Mouse (Mus musculus): ENCODE results near the gene Prox1.

DNA sequence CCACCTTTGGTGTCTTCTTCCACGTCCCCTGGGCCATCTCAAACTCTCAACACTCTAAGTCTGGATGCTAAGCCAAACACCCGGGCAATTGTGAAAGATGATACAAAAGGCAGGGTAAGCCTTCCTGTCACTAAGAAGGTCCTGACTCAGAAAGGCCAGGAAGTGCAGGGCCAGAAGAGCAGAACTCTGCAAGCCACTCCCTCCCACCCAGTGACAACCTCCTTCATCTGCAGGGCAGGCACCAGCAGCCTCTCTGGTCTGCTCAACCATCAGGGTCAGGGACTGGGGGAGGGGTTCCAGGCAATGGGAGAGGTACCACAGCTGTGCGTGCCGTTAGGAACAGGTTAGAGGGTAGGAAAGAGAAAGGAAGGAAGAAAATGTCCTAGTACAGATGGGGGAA lies 27.9 kb downstream of the Prox1 start:
- no peak for TF ChIP-seq CTCF (IDR thresholded peaks at IDR 0.05; ENCODE audit: borderline replicate concordance, control insufficient read depth, extremely low read depth, insufficient read depth, low read length, poor library complexity)
- no peak for TF ChIP-seq POLR2A (IDR thresholded peaks at IDR 0.05; ENCODE audit: control insufficient read depth, extremely low read depth, insufficient read depth, low read length, poor library complexity)
